Mouse (Mus musculus) kidney, postnatal 0 days (tissue): ENCODE data around the gene Lrrc4b. TPM values are rescaled to one million over a fixed set of nuclear protein-coding genes. Genes with fewer than 3 reads are reported as not detected.

Experiments
- ATAC-seq: fragments of 200-750 bp; cut with Nextera tagmentation; replicated peaks from 2 replicates; pipeline ENCODE4 v1.8.0; 2017; ENCODE audit warnings: low read depth, moderate number of reproducible peaks, moderate TSS enrichment, moderate library complexity; ENCODE audit not compliant: low FRiP score
- DNase-seq: peaks from one replicate; pipeline ENCODE4 v3.0.0-alpha.2; 2016; ENCODE audit warnings: low spot score
- H3K27ac ChIP-seq: fragments of 300-500 bp; sonication (generic); 2 replicates; pipeline ENCODE4 v1.5.1; 2014; ENCODE audit warnings: mild to moderate bottlenecking
- H3K27me3 ChIP-seq: fragments of 300-500 bp; sonication (generic); 2 replicates; pipeline ENCODE4 v1.6.1; 2014; ENCODE audit warnings: low read length, mixed read lengths; ENCODE audit not compliant: insufficient read depth
- H3K36me3 ChIP-seq: fragments of 300-500 bp; sonication (generic); 2 replicates; pipeline ENCODE4 v1.6.1; 2014; ENCODE audit warnings: low read length, mixed read lengths; ENCODE audit not compliant: insufficient read depth
- H3K4me1 ChIP-seq: fragments of 300-500 bp; sonication (generic); replicated peaks from 2 replicates; pipeline ENCODE4 v1.6.1; 2014; ENCODE audit warnings: antibody characterized with exemption, low read length, mixed read lengths; ENCODE audit not compliant: insufficient read depth
- H3K4me2 ChIP-seq: fragments of 300-500 bp; sonication (generic); 2 replicates; pipeline ENCODE4 v1.6.1; 2014; ENCODE audit warnings: mild to moderate bottlenecking, low read length, moderate library complexity, mixed read lengths
- H3K4me3 ChIP-seq: fragments of 300-500 bp; sonication (generic); replicated peaks from 2 replicates; pipeline ENCODE4 v1.5.1; 2014; ENCODE audit warnings: low read depth, low read length
- H3K9ac ChIP-seq: fragments of 300-500 bp; sonication (generic); 2 replicates; pipeline ENCODE4 v1.6.1; 2014; ENCODE audit warnings: low read depth, low read length
- H3K9me3 ChIP-seq: fragments of 300-500 bp; sonication (generic); replicated peaks from 2 replicates; pipeline ENCODE4 v1.6.1; 2016; ENCODE audit warnings: low read length, inconsistent platforms, mixed read lengths
- CTCF ChIP-seq: IDR thresholded peaks from 2 replicates; pipeline ENCODE4 v1.5.1; 2016; ENCODE audit warnings: antibody characterized with exemption, low read depth, mild to moderate bottlenecking, moderate library complexity
- WGBS: fragments of 180-500 bp; shearing (Covaris S2); extraction: QIAGEN DNeasy Blood & Tissue Kit; methylation state at CpG from one replicate; pipeline ENCODE4 v1.1.7; 2014; 5-methylcytosine and 5-hydroxymethylcytosine counted together
- polyA plus RNA-seq: library from polyadenylated mRNA; unstranded; fragments of >200 nt; fragmentation: Nextera tagmentation; extraction: Ambion mirVana; gene quantifications from 2 replicates; pipeline ENCODE4 v1.2.1, GENCODE M21; 2015

Gene Lrrc4b
- polyA plus RNA-seq, 1 experiment from 2014 or later: 0.26 TPM

DNA sequence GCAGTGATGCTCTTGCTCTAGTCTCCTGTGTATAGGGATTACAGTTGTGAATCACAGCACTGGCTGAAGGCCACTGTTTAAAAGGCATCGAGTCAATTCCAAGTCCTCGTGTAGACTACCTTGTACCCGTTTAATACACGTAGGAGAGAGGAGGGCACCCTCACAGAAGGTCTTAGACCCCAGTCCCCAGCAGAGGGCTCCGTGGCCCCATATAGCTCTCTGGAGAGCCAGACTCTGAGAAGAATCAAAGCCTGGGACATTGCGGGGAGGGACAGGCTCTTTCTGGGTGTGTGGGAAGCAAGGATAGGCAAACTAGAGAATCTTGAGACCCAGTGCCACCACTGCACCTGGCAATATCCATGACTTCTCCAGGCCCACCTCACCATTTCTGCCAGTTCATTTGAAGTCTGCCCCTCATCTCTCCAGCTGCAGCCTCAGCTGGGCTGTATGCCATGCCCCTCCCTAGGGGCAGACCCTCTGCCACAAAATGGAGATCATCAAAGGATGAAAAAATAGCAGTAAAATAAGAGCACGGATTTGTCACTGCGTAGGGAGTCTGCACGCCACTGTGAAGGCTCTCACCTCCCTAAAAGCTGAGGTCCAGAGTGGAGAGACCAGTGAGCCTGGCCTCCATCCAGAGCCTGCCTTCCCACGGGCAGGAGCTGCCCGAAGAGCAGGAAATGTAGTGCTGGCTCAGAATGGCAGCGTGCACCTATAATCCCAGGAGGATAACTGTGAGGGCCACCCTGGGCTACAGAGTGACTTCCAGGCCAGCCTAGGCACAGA, 17.4 kb downstream of the Lrrc4b start:
- H3K27ac ChIP-seq: no peak overlapping the region
- H3K36me3 ChIP-seq: no peaks in the 10 kb centered on the region
- H3K4me2 ChIP-seq: no peak overlapping the region
- 44% methylated on average over 12 of the region's 12 CpGs for WGBS
- no peaks in the 10 kb centered on the region for H3K4me1 ChIP-seq
- no peak; the same call in 1 of the 2 replicates for TF ChIP-seq CTCF
- no peak overlapping the region for H3K9ac ChIP-seq
- H3K9me3 ChIP-seq: no peaks in the 10 kb centered on the region
- H3K27me3 ChIP-seq: peaks cover 35% of the 10 kb centered on the region
- ATAC-seq: no peak
- no peak overlapping the region for H3K4me3 ChIP-seq
- DNase-seq: no peak

DNA sequence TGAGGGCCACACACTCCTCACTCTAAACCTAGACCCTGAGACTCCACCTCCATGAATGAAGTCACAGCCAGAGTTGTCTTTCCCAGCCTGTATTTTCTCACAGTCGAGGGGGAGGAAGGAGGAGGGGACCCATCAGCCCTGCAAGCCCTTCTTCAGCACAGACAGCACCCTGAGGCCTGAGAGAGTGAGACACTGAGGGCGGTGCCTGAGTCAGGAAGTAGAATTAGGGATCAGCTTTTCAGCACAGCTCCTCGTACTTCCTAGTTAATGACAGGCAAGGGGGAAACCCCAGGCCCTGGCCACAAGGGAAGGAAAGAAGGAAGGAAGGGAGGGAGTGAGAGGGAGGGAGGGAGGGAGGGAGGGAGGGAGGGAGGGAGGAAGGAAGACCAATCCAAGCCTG, 24.4 kb downstream of the Lrrc4b start:
- H3K27ac ChIP-seq: no peak overlapping the region
- DNase-seq (peak; percentile 32), ATAC-seq (no peak)
- no peak overlapping the region for H3K4me2 ChIP-seq
- no peak for TF ChIP-seq CTCF
- no peaks in the 10 kb centered on the region for H3K4me1 ChIP-seq
- H3K9ac ChIP-seq: no peak overlapping the region
- H3K36me3 ChIP-seq: no peaks in the 10 kb centered on the region
- H3K9me3 ChIP-seq: no peaks in the 10 kb centered on the region
- H3K27me3 ChIP-seq: no peaks in the 10 kb centered on the region
- WGBS: 3% methylated on average over 3 of the region's 3 CpGs
- no peak overlapping the region for H3K4me3 ChIP-seq

DNA sequence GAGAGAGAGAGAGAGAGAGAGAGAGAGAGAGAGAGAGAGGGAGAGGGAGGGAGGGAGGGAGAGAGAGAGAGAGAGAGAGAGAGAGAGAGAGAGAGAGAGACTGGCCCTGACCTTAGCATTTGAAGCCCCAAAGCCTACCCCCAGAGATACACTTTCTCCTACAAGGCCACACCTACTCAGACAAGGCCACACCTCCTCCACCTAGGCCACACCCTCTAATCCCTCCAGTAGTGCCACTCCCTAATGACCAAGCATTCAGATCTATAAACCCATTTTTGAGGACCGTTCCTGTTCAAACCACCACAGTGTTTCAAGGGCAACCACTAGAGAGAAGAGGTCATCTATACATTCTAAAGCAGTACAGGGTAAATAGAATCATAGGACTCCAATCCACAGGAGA, 27.5 kb downstream of the Lrrc4b start:
- 81% methylated on average over 1 of the region's 1 CpGs for WGBS
- no peak for DNase-seq
- Histone ChIP-seq H3K36me3 (no peaks in the 10 kb centered on the region), H3K9me3 (no peaks in the 10 kb centered on the region), H3K4me1 (no peaks in the 10 kb centered on the region), H3K27me3 (peaks cover 7% of the 10 kb centered on the region), H3K4me3 (no peak overlapping the region), H3K27ac (no peak overlapping the region), H3K9ac (no peak overlapping the region), H3K4me2 (no peak overlapping the region)
- no peak for ATAC-seq
- no peak for TF ChIP-seq CTCF

DNA sequence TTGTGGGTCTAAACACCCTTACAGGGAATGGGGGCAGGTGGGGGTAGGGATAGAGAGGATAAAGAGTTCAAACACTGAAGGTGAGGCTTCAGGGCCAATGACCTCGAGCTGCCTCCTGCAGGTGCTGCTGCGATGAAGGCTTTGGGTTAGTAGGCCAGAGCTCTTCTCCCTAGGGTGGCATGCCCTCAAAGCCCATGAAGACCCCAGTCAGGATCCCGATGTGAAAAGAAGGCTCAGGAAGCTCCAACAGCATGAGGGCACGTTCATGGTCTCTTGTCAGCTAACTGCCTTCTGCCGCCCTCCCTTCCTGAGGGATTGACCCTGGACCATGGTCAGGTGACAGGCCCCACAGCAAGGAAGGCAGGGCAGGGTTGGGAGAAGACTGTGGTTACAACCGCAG, 31.2 kb downstream of the Lrrc4b start:
- H3K9ac ChIP-seq: no peak overlapping the region
- no peaks in the 10 kb centered on the region for H3K36me3 ChIP-seq
- WGBS: 61% methylated on average over 6 of the region's 6 CpGs
- no peak for DNase-seq
- no peak for TF ChIP-seq CTCF
- peaks cover 5% of the 10 kb centered on the region; the same call in 1 of the 2 replicates for H3K4me1 ChIP-seq
- no peak for ATAC-seq
- H3K4me3 ChIP-seq: no peak overlapping the region
- no peak overlapping the region for H3K4me2 ChIP-seq
- no peaks in the 10 kb centered on the region for H3K9me3 ChIP-seq
- H3K27ac ChIP-seq: no peak overlapping the region
- peaks cover 28% of the 10 kb centered on the region for H3K27me3 ChIP-seq

DNA sequence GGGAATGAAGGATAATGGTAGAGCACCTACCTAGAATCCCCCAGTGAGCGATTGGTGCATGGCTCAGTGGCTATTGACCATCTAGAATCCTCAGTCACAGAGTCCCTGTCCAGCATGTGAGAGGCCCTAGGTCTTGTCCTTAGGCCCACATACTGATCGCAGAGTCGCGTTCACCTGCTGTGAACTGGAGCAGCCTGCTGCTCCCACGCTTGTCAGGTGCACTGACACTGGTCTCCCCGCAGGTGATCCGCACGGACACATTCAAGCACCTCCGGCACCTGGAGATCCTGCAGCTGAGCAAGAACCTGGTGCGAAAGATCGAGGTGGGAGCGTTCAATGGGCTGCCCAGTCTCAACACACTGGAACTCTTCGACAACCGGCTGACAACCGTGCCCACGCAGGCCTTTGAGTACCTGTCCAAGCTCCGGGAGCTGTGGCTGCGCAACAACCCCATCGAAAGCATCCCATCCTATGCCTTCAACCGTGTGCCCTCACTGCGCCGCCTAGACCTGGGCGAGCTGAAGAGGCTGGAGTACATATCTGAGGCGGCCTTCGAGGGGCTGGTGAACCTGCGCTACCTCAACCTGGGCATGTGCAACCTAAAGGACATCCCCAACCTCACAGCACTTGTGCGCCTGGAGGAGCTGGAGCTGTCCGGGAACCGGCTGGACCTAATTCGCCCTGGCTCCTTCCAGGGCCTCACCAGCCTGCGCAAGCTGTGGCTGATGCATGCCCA, 32.1 kb downstream of the Lrrc4b start:
- no peak overlapping the region for H3K9ac ChIP-seq
- H3K4me1 ChIP-seq: peaks cover 5% of the 10 kb centered on the region; the same call in 1 of the 2 replicates
- no peaks in the 10 kb centered on the region for H3K36me3 ChIP-seq
- no peaks in the 10 kb centered on the region for H3K9me3 ChIP-seq
- no peak for DNase-seq
- H3K4me2 ChIP-seq: no peak overlapping the region
- ATAC-seq: no peak
- no peak for TF ChIP-seq CTCF
- WGBS: 77% methylated on average over 31 of the region's 31 CpGs
- no peak overlapping the region for H3K4me3 ChIP-seq
- peaks cover 28% of the 10 kb centered on the region for H3K27me3 ChIP-seq
- no peak overlapping the region for H3K27ac ChIP-seq

DNA sequence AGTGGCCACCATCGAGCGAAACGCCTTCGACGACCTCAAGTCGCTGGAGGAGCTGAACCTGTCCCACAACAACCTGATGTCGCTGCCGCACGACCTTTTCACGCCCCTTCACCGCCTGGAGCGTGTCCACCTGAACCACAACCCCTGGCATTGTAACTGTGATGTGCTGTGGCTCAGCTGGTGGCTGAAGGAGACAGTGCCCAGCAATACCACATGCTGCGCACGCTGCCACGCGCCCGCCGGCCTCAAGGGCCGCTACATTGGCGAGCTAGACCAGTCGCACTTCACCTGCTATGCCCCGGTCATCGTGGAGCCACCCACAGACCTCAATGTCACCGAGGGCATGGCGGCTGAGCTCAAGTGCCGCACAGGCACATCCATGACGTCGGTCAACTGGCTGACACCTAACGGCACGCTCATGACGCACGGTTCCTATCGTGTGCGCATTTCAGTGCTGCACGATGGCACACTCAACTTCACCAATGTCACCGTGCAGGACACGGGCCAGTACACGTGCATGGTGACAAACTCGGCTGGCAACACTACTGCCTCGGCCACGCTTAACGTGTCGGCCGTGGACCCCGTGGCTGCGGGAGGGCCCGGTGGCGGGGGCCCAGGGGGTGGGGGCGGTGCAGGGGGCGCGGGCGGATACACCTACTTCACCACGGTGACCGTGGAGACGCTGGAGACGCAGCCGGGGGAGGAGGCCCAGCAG, 32.8 kb downstream of the Lrrc4b start:
- no peak for TF ChIP-seq CTCF
- no peaks in the 10 kb centered on the region for H3K9me3 ChIP-seq
- H3K4me3 ChIP-seq: no peak overlapping the region
- H3K36me3 ChIP-seq: no peaks in the 10 kb centered on the region
- H3K4me1 ChIP-seq: peaks cover 5% of the 10 kb centered on the region; the same call in 1 of the 2 replicates
- DNase-seq (no peak), ATAC-seq (no peak)
- H3K9ac ChIP-seq: no peak overlapping the region
- H3K4me2 ChIP-seq: no peak overlapping the region
- no peak overlapping the region for H3K27ac ChIP-seq
- peaks cover 28% of the 10 kb centered on the region for H3K27me3 ChIP-seq
- 55% methylated on average over 54 of the region's 57 CpGs for WGBS
